Mouse (Mus musculus) cerebellum, adult 8-10 months (tissue): ENCODE data around the gene Polr2m.
A peak's percentile ranks its signal among the peaks of the same experiment; 100 is the strongest.

Experiments
- DNase-seq: peaks from one replicate; pipeline ENCODE4 v3.0.0; 2022

Gene Polr2m

DNA sequence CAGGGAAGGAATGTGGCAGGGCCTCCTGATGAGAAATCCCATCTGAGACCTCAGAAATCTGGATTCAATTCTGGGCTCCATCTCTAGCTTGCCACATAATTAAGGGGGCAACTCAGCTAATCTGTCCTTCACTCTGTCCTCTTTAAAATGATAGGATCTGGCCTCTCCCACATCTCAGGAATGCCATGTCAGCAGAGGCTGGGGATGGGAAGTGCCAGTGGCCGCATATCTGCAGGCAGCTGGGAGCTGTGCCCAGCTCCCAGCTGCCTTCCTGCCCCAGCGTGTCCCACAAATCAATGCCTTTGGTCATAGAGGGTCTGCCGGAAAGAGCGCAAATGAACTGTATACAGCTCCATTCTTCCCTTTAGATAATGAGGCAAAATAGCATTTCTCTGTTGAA, 18.3 kb downstream of the Polr2m start:
- DNase-seq: no peak

DNA sequence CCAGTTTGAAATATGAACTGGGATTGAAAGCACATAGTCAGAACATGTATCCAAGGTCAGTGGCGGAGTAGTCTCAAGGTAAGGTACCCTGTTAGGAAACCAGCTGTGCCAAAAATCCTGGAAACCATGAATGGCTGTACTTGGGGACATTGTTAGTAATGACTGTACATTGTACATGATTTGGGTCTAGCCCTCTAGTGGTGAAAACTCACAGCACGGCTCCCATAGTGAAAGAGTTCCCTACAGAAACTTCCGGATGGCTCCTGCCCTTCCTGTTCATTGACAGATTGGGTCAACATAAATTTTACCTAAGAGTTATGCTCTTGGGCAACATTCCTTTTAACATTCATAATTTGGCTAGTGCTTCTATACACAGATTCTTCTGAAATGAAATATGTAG, 19.6 kb downstream of the Polr2m start:
- DNase-seq: no peak

DNA sequence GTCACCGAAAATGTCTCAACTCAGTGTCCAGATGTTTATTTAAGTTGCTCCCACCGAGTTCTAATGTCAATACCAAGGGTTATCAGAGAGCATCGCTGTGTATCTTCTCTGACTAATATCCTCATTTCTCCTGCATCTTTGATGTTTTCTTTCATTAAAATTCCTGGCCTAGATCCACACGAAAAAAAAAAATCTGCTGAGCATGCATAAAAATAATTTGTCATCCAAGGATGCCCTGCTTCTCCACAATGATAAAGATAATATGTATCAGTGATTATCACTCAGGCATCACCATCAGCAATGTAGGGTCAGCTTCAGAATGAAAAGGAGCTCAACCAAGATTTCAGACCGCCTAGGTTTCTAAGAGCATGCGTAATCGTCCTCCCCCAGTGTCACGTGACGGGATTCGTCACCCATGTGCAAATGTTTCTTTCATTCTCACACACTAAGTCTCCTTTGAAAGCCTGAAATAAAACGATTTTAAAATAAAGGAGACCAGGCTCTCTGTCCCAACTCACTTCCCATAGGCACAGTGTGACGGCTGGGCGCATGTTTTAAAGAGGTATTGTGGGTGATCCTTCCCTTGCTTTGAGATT, 22.6 kb downstream of the Polr2m start:
- no peak for DNase-seq

DNA sequence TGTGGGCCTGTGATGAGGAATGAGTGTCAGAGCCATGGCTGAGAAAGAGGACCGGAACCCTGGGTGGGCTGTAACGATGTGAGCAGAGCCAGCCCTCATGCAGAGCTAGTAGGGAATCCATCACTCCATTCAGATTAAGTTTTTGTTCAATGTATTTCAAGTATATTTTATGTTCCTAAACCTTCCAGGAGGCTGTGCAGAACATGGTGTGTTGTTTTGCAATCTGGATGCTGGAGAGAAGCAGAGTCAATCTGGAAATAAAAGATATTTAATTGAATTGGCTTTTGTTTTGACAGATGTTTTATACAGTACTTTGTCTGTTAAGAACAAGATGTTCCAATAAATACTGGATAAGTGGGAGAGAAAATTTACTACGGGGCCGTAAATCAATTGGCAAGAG, 29.0 kb downstream of the Polr2m start:
- DNase-seq: no peak

DNA sequence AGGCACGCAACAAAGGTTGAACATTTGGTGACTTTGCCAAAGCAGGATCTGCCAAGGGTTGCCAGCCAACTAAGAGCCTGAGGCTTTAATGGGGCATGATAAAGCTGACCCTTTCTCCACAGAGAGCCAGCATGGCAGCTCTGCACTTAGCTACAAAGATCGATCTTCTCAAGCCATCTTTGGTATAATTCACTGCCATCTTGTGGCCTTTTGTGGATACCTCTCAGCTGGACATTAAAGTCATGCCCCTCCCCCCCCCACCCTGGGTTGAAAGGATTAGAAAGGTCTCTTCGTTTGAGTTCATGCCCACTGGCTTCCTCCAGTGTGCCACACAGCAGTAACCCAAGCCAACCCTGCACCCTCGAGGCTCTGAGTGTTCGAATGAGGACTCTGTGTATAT, 31.8 kb downstream of the Polr2m start:
- no peak for DNase-seq

DNA sequence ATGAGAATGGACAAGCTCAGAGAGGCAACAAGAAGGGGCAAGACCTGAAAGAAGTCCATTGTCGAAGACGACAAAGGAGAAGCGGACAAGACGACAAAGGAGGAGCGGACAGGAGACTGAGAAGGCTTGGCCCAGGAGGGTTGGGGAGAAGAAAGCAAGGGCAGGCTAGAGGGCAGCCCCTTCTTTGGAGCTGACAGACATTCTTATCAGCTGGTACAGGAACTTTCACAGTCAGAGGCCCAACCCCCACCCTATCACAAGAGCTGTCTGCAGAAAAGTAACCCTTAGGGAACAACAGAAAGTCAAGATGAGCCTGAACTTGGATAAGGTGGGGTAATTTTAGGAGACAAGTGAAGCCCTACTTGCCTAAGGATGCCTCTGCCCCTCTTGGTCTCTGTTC, 32.4 kb downstream of the Polr2m start:
- no peak for DNase-seq

DNA sequence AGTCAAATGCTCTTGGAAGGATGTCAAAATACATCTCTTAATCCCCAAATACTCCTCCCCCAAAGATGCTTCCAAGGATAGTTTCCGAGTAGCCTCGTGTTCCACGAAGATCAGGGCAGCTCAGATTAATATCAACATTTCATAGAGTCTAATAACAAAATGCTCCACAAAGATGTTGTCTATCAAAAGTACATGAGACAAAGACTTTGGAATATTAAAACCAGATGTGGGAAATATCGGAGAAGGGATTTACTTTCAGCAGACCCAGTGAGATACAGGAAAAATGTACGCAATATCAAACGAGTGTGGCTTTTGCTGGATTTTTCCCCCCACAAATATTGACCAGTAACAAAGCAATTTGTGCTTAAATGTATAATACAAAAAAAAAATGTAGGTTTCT, 35.1 kb downstream of the Polr2m start:
- DNase-seq: no peak

DNA sequence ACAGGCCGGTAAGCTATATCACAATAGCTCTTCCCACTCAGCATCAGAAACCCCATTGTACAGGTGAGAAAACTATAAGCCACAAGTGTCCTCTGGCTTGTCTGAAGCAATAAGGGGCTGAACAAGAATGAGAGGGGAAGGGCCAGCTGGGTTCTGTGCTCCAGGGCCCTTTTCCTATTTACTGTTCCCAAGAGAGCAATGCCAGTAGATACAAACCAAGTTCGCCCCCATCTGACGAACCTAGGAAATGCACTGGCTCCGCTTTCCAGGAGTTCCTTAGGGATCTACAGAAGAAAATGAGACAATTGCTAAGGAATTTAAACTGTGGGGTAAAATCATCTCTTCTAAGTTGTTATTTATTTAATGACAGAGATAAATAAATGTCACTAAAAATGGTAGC, 38.2 kb downstream of the Polr2m start:
- peak; percentile 2 for DNase-seq

DNA sequence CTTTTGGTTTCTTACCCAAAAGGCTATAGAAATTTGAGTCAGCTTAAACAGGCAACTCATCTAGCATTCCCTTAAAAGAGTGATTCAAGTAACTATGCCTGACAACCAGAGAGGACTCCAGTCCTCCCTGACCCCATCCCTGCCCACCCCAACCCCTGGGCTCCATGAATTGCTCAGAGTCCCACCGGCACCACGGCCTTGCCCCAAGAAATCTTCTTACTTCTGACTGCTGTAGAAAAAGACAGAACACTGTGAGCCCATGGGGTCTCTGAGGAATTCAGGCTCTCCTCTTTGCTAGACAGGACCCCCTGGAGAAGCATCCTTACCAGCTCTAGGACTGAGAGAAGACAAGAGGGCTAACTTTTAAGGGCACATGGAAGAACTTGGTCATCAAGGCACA, 40.4 kb downstream of the Polr2m start:
- no peak for DNase-seq

DNA sequence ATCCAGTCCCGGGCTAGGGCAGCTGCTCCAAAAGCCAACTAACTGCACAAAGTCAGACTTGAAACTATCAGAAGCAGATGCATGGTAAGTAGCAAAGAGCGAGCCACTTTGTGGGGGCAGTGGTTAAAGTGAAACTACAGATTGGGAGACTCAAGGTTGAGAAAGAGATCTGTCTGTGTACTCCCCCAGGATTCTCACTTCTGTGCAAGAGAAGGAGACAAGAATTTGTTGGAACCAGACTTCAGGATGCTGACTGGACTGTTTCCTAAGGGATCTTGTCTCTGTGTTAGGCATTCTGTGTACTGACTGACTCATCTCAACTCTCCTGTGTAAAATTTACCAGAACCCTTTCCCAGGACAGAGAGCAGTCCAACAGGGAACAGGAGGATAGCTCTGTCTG, 47.6 kb downstream of the Polr2m start:
- DNase-seq: no peak
